Mouse (Mus musculus): ENCODE measurements around the gene Olfr775. TPM values are rescaled to one million over a fixed set of nuclear protein-coding genes. Genes with fewer than 3 reads are reported as not detected.

Gene Olfr775
- not detected in 2 replicates for polyA plus RNA-seq (2015; fragmentation: Nextera tagmentation; extraction: Ambion mirVana)

DNA sequence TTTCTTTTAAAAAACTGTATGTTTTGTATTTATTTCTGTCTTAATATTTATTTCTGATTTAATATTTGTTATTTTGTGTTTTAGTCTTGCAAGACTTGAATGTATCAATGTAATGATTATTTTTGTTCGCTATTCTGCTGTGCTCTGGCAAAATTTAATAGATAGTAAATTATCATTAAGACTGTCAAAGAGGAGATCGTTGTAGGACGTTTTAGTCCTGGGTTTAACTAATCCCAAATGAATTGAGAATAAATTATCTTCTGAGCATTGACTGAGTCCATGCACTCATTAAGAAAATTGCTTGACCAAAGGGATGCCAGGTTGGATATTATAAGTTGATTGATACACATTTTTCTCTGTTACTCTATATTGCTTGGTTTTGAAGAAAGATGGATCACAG is at the start of gene Olfr775:
Gene Olfr775 (plus strand): TSS at position 301 of the 400 bp plus-strand sequence.
- no peak within 1 kb of the TSS for H3K4me2 ChIP-seq (ENCODE audit: low read length)
- no peaks in the 10 kb centered on the region for H3K27me3 ChIP-seq (ENCODE audit: insufficient read depth, low read length)
- no peak for DNase-seq (ENCODE audit: low spot score)
- no peak for TF ChIP-seq CTCF (IDR thresholded peaks at IDR 0.05; ENCODE audit: low read depth)
- no peak within 1 kb of the TSS for H3K4me3 ChIP-seq (replicated peaks; ENCODE audit: low read depth, low read length)
- no peak within 1 kb of the TSS for H3K9ac ChIP-seq (ENCODE audit: low read depth, low read length)
- H3K27ac ChIP-seq: no peak within 1 kb of the TSS
- 60% methylated on average over 3 of the region's 3 CpGs for WGBS
- H3K9me3 ChIP-seq (replicated peaks; ENCODE audit: low read length): no peaks in the 10 kb centered on the region
- no peak for ATAC-seq (replicated peaks; ENCODE audit: low FRiP score, low read depth)
- H3K36me3 ChIP-seq (ENCODE audit: insufficient read depth, low read length): no peaks in the 10 kb centered on the region
- no peaks in the 10 kb centered on the region for H3K4me1 ChIP-seq (replicated peaks; ENCODE audit: insufficient read depth, low read length)

- no peaks in the 10 kb centered on the region for H3K9me3 ChIP-seq (replicated peaks; ENCODE audit: low read length)
- H3K36me3 ChIP-seq (ENCODE audit: insufficient read depth, low read length): no peaks in the 10 kb centered on the region
- no peak overlapping the region for H3K4me2 ChIP-seq (ENCODE audit: low read length)
- H3K9ac ChIP-seq (ENCODE audit: low read depth, low read length): no peak overlapping the region
- 79% methylated on average over 1 of the region's 1 CpGs for WGBS
- no peak for TF ChIP-seq CTCF (IDR thresholded peaks at IDR 0.05; ENCODE audit: low read depth)
- no peak overlapping the region for H3K4me3 ChIP-seq (replicated peaks; ENCODE audit: low read depth, low read length)
- H3K4me1 ChIP-seq (replicated peaks; ENCODE audit: insufficient read depth, low read length): no peaks in the 10 kb centered on the region
- H3K27ac ChIP-seq: no peak overlapping the region
- no peak for ATAC-seq (replicated peaks; ENCODE audit: low FRiP score, low read depth)
- no peak for DNase-seq (ENCODE audit: low spot score)
- no peaks in the 10 kb centered on the region for H3K27me3 ChIP-seq (ENCODE audit: insufficient read depth, low read length)
Observed at GRCm38 (mm10) chr10:129230737-129231136, 17.5 kb upstream of the Olfr775 start.

DNA sequence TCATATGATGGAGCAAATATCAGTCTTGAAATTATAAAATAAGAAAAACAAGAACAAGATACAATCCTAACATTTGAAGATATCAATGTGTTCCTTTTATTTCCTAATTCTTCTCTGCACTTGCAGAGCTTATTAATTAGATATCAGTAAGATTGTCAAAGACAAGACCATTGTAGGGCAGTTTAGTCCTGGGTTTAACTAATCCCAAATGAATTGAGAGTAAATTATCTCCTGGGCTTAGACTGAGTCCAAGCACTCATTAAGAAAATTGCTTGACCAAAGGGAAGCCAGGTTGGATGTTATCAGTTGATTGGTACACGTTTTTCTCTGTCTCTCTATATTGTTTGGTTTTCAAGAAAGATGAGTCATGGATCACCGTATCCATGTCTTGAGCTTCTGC is 12.3 kb upstream of the Olfr775 start, which contains the start of gene Olfr774:
Gene Olfr774 (plus strand): TSS at position 301 of the 400 bp plus-strand sequence.
- WGBS: 69% methylated on average over 2 of the region's 2 CpGs

GRCm38 (mm10) chr10:129258827-129259226 is 10.6 kb downstream of the Olfr775 start, which contains the start of gene Olfr776:
Gene Olfr776 (plus strand): TSS chr10:129259127.
- no peak within 1 kb of the TSS for H3K27ac ChIP-seq
- H3K4me2 ChIP-seq (ENCODE audit: low read length): no peak within 1 kb of the TSS
- H3K4me3 ChIP-seq (replicated peaks; ENCODE audit: low read depth, low read length): no peak within 1 kb of the TSS
- H3K27me3 ChIP-seq (ENCODE audit: insufficient read depth, low read length): no peaks in the 10 kb centered on the region
- DNase-seq (ENCODE audit: low spot score): no peak
- H3K36me3 ChIP-seq (ENCODE audit: insufficient read depth, low read length): no peaks in the 10 kb centered on the region
- ATAC-seq (replicated peaks; ENCODE audit: low FRiP score, low read depth): no peak
- no peak for TF ChIP-seq CTCF (IDR thresholded peaks at IDR 0.05; ENCODE audit: low read depth)
- H3K9me3 ChIP-seq (replicated peaks; ENCODE audit: low read length): no peaks in the 10 kb centered on the region
- H3K9ac ChIP-seq (ENCODE audit: low read depth, low read length): no peak within 1 kb of the TSS
- no peaks in the 10 kb centered on the region for H3K4me1 ChIP-seq (replicated peaks; ENCODE audit: insufficient read depth, low read length)

More for the DNA sequence above, 12.3 kb upstream of the Olfr775 start, which contains the start of gene Olfr774:
- H3K9me3 ChIP-seq (replicated peaks; ENCODE audit: low read length): no peaks in the 10 kb centered on the region
- no peak within 1 kb of the TSS for H3K4me2 ChIP-seq (ENCODE audit: low read length)
- no peak within 1 kb of the TSS for H3K4me3 ChIP-seq (replicated peaks; ENCODE audit: low read depth, low read length)
- no peak within 1 kb of the TSS for H3K9ac ChIP-seq (ENCODE audit: low read depth, low read length)
- no peaks in the 10 kb centered on the region for H3K4me1 ChIP-seq (replicated peaks; ENCODE audit: insufficient read depth, low read length)
- ATAC-seq (replicated peaks; ENCODE audit: low FRiP score, low read depth): no peak
- no peak for TF ChIP-seq CTCF (IDR thresholded peaks at IDR 0.05; ENCODE audit: low read depth)
- DNase-seq (ENCODE audit: low spot score): no peak
- H3K27ac ChIP-seq: no peak within 1 kb of the TSS
- H3K36me3 ChIP-seq (ENCODE audit: insufficient read depth, low read length): no peaks in the 10 kb centered on the region
- H3K27me3 ChIP-seq (ENCODE audit: insufficient read depth, low read length): no peaks in the 10 kb centered on the region

DNA sequence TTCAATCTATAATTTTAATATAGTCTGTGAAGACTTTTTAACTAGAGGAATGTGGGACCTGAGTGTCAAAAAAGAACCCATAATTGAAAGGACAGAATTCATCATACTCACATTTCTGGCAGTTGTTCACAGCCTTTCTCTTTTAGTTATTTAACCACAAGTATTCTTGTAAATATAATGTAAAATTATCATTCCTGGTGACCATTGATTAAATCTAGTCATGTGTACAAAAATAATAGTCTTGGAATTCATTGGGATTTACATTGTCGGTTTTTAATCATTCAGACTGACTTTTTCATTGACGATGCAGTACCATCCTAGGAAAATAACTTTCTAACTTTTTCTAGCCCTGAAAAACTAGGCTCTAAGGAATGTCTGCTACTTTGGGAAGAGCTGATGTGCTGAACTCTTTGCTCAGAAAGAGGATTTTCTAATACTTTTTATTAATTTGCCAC is 22.9 kb downstream of the Olfr775 start, which contains the start of gene Olfr777:
Gene Olfr777 (minus strand): TSS at position 405 of the 455 bp plus-strand sequence.
- ATAC-seq (replicated peaks; ENCODE audit: low FRiP score, low read depth): no peak
- no peaks in the 10 kb centered on the region for H3K4me1 ChIP-seq (replicated peaks; ENCODE audit: insufficient read depth, low read length)
- TF ChIP-seq CTCF (IDR thresholded peaks at IDR 0.05; ENCODE audit: low read depth): no peak
- H3K4me3 ChIP-seq (replicated peaks; ENCODE audit: low read depth, low read length): no peak within 1 kb of the TSS
- H3K4me2 ChIP-seq (ENCODE audit: low read length): no peak within 1 kb of the TSS
- H3K9ac ChIP-seq (ENCODE audit: low read depth, low read length): no peak within 1 kb of the TSS
- 89% methylated on average over 2 of the region's 2 CpGs for WGBS
- no peaks in the 10 kb centered on the region for H3K9me3 ChIP-seq (replicated peaks; ENCODE audit: low read length)
- H3K27ac ChIP-seq: no peak within 1 kb of the TSS
- no peak for DNase-seq (ENCODE audit: low spot score)
- no peaks in the 10 kb centered on the region for H3K27me3 ChIP-seq (ENCODE audit: insufficient read depth, low read length)
- no peaks in the 10 kb centered on the region for H3K36me3 ChIP-seq (ENCODE audit: insufficient read depth, low read length)

Other genes with a start within 250 kb of the Olfr775 start
- gene Olfr763, start 237.6 kb upstream of the Olfr775 start, polyA plus RNA-seq (2015; fragmentation: Nextera tagmentation; extraction: Ambion mirVana): not detected in 2 replicates
- not detected in 2 replicates for gene Olfr764-ps1, start 208.5 kb upstream of the Olfr775 start, polyA plus RNA-seq (2015; fragmentation: Nextera tagmentation; extraction: Ambion mirVana)
- not detected in 2 replicates for gene Olfr765, start 198.4 kb upstream of the Olfr775 start, polyA plus RNA-seq (2015; fragmentation: Nextera tagmentation; extraction: Ambion mirVana)
- gene Olfr766-ps1, start 179.4 kb upstream of the Olfr775 start, polyA plus RNA-seq (2015; fragmentation: Nextera tagmentation; extraction: Ambion mirVana): not detected in 2 replicates
- gene Olfr767, start 165.5 kb upstream of the Olfr775 start, polyA plus RNA-seq (2015; fragmentation: Nextera tagmentation; extraction: Ambion mirVana): not detected in 2 replicates
- 0.04 TPM in 1 of 2 replicates, not detected in the other for gene Olfr768, start 149.0 kb upstream of the Olfr775 start, polyA plus RNA-seq (2015; fragmentation: Nextera tagmentation; extraction: Ambion mirVana)
- not detected in 2 replicates for gene Olfr769, start 130.6 kb upstream of the Olfr775 start, polyA plus RNA-seq (2015; fragmentation: Nextera tagmentation; extraction: Ambion mirVana)
- not detected in 2 replicates for gene Olfr770, start 109.4 kb upstream of the Olfr775 start, polyA plus RNA-seq (2015; fragmentation: Nextera tagmentation; extraction: Ambion mirVana)
- not detected in 2 replicates for gene Olfr771, start 83.7 kb upstream of the Olfr775 start, polyA plus RNA-seq (2015; fragmentation: Nextera tagmentation; extraction: Ambion mirVana)
- not detected in 2 replicates for gene Olfr772, start 70.5 kb upstream of the Olfr775 start, polyA plus RNA-seq (2015; fragmentation: Nextera tagmentation; extraction: Ambion mirVana)
- gene Olfr773, start 61.0 kb upstream of the Olfr775 start, polyA plus RNA-seq (2015; fragmentation: Nextera tagmentation; extraction: Ambion mirVana): not detected in 2 replicates
- gene Olfr774, start 12.2 kb upstream of the Olfr775 start, polyA plus RNA-seq (2015; fragmentation: Nextera tagmentation; extraction: Ambion mirVana): not detected in 2 replicates
- not detected in 2 replicates for gene Olfr776, start 10.7 kb downstream of the Olfr775 start, polyA plus RNA-seq (2015; fragmentation: Nextera tagmentation; extraction: Ambion mirVana)
- not detected in 2 replicates for gene Olfr777, start 23.1 kb downstream of the Olfr775 start, polyA plus RNA-seq (2015; fragmentation: Nextera tagmentation; extraction: Ambion mirVana)
- gene Olfr780, start 69.7 kb downstream of the Olfr775 start, polyA plus RNA-seq (2015; fragmentation: Nextera tagmentation; extraction: Ambion mirVana): not detected in 2 replicates
- gene Olfr781, start 80.4 kb downstream of the Olfr775 start, polyA plus RNA-seq (2015; fragmentation: Nextera tagmentation; extraction: Ambion mirVana): not detected in 2 replicates
- gene Olfr782, start 100.4 kb downstream of the Olfr775 start, polyA plus RNA-seq (2015; fragmentation: Nextera tagmentation; extraction: Ambion mirVana): not detected in 2 replicates
- not detected in 2 replicates for gene Olfr784, start 135.7 kb downstream of the Olfr775 start, polyA plus RNA-seq (2015; fragmentation: Nextera tagmentation; extraction: Ambion mirVana)
- gene Olfr785, start 157.0 kb downstream of the Olfr775 start, polyA plus RNA-seq (2015; fragmentation: Nextera tagmentation; extraction: Ambion mirVana): not detected in 2 replicates
- gene Olfr786, start 178.9 kb downstream of the Olfr775 start, polyA plus RNA-seq (2015; fragmentation: Nextera tagmentation; extraction: Ambion mirVana): not detected in 2 replicates
- not detected in 2 replicates for gene Olfr787, start 213.4 kb downstream of the Olfr775 start, polyA plus RNA-seq (2015; fragmentation: Nextera tagmentation; extraction: Ambion mirVana)
- not detected in 2 replicates for gene Olfr788, start 222.6 kb downstream of the Olfr775 start, polyA plus RNA-seq (2015; fragmentation: Nextera tagmentation; extraction: Ambion mirVana)
- not detected in 2 replicates for gene Olfr789, start 236.3 kb downstream of the Olfr775 start, polyA plus RNA-seq (2015; fragmentation: Nextera tagmentation; extraction: Ambion mirVana)

Data from kidney, postnatal 0 days (tissue).